Mouse (Mus musculus): ENCODE results near the gene Pdcd4. TPM values are rescaled to one million over a fixed set of nuclear protein-coding genes. Genes with fewer than 3 reads are reported as not detected.
"Not testable (repeated sequence)": the region's sequence is repeated elsewhere in the genome, so short reads cannot be mapped to it uniquely, and the experiment has no call there.

Gene Pdcd4
- total RNA-seq, 2 experiments from 2014 or later, result 32.2 to 44.0 TPM

- no peak for ATAC-seq (replicated peaks; ENCODE audit: low FRiP score, poor library complexity, severe bottlenecking)
These were observed 47.4 kb downstream of the Pdcd4 start for GRCm38 (mm10) chr19:53939467-53939866.

DNA sequence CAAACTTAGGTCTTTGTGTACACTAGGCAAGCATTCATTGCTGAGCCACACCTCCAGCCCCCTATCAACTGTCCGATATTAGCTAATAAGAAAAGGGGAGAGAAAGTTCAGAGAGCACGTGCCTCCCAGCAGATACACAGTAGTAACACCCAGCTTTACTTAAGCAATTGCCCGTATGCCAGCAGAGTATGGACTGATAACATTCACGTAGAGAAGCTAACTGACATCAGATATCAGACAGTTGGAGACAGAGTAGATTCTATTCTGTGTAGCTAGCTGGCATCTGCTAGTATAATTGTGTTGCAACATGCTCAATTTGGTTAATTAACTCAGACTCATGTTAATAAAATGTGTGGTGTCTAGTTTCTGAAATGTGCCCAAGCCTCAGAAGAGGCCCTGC, 49.1 kb downstream of the Pdcd4 start:
- ATAC-seq (replicated peaks; ENCODE audit: low FRiP score, poor library complexity, severe bottlenecking), result no peak

DNA sequence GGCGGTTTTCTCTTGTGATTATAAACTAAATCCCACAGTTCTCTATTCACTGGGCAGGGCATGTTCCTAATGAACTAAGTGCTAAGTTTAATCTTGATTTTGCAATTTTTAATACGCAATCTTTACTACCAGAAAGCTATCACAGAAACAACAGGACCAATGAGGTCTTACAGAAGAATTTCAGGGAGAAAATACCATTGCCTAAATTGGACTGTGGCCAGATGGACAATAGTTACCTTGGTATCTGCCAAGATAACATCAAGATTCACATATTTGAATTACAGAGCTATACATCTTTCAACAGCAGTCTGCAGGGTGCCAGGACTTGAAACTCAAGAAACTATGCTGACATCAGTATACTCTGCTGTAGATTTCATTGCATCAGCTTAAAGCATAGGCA, 50.3 kb downstream of the Pdcd4 start:
- no peak for ATAC-seq (replicated peaks; ENCODE audit: low FRiP score, poor library complexity, severe bottlenecking)

- ATAC-seq (replicated peaks; ENCODE audit: low FRiP score, poor library complexity, severe bottlenecking), result peak; percentile 88
These were observed 52.1 kb downstream of the Pdcd4 start, which contains the start of the genes Shoc2 and Bbip1 for GRCm38 (mm10) chr19:53943802-53944785. Shoc2 (plus strand) TSS chr19:53944306. Bbip1 (minus strand) TSS chr19:53944627.

GRCm38 (mm10) chr19:53944786-53945169, 52.7 kb downstream of the Pdcd4 start:
- ATAC-seq (replicated peaks; ENCODE audit: low FRiP score, poor library complexity, severe bottlenecking), result no peak

- ATAC-seq (replicated peaks; ENCODE audit: low FRiP score, poor library complexity, severe bottlenecking), result peak; percentile 20; the same call in 1 of the 2 replicates
These were observed 53.4 kb downstream of the Pdcd4 start for GRCm38 (mm10) chr19:53945171-53946042.

GRCm38 (mm10) chr19:53957513-53957912, 65.5 kb downstream of the Pdcd4 start:
- peak; percentile 70; the same call in 1 of the 2 replicates for ATAC-seq (replicated peaks; ENCODE audit: low FRiP score, poor library complexity, severe bottlenecking)

DNA sequence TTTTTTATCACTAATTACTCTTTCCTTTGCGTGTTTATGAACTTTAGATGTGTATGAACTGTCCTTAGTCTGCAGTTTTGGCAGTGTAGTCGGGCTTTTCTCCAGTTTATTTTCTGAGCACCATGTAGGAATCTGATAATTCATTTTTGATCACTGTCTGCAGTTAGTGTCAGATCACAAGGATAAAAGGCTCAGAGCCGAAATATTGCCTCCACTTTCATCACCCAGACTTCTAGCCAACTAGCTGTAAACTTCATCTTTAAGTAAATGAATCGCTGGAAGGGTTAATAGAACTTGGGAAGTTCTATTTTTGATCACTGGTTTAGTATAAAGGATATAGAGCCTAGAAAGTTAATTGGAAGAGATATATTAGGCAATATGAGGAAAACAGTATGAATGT, 70.5 kb downstream of the Pdcd4 start:
- no peak for ATAC-seq (replicated peaks; ENCODE audit: low FRiP score, poor library complexity, severe bottlenecking)

GRCm38 (mm10) chr19:53964347-53964746, 72.3 kb downstream of the Pdcd4 start:
- not testable (repeated sequence) for ATAC-seq (replicated peaks; ENCODE audit: low FRiP score, poor library complexity, severe bottlenecking)

DNA sequence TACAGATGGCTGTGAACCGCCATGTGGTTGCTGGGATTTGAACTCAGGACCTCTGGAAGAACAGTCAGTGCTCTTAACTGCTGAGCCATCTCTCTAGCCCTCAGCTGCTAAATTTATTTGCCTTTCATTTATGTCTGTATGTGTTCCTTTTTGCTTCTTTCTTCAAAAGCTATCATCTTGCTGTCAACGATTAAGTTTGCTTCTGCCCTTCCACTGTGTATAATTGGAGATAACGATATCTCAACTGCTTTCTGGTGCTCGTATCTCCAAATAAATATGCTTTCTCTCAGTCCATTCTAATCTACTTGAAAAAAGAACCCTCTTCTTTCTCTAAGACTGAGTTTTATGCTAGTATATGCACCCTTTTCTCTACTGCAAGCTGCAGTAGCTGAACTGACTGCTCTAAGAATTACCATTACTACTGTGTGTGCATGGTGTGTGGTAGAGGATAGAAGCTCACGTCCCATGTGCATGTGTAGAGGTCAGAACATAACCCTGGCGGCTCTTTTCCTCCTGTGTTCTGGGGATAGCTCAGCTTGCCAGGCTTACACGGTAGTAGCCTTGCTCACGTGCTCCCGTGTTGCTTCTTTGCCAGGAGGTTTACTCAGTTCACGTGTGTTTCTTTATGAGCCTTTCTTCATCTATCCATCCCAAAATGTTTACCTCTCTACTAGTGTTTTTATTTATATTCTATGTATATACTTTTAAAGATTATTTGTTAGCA, 73.0 kb downstream of the Pdcd4 start:
- ATAC-seq (replicated peaks; ENCODE audit: low FRiP score, poor library complexity, severe bottlenecking), result peak; percentile 77

DNA sequence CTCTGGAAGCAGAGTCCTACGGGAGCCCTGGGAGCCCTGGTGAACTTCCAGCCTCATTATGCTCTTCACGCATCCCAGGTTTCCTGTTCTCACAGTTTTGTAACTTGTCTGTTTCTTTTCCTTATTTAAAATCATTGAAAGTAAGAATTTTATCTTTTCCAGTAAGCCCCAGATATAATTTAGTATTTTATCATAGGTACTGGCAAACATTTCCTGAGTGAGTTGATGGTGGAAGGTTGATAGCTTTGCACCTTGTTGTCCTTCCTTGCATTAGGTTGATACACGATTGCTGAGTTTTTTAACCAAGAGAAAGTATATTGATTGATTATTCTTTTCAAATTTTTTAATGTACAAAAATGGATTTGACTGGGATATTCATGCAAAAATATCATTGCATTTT, 77.2 kb downstream of the Pdcd4 start:
- ATAC-seq (replicated peaks; ENCODE audit: low FRiP score, poor library complexity, severe bottlenecking), result no peak

GRCm38 (mm10) chr19:53971938-53972337, 79.9 kb downstream of the Pdcd4 start:
- ATAC-seq (replicated peaks; ENCODE audit: low FRiP score, poor library complexity, severe bottlenecking), result no peak

- ATAC-seq (replicated peaks; ENCODE audit: low FRiP score, poor library complexity, severe bottlenecking), result no peak
These were observed 81.6 kb downstream of the Pdcd4 start for GRCm38 (mm10) chr19:53973656-53974055.

Other genes with a start within 250 kb of the Pdcd4 start
- gene Rbm20, start 214.9 kb upstream of the Pdcd4 start, total RNA-seq (2015; ENCODE audit: low replicate concordance), result not detected in 2 replicates
- gene Rbm20, start 214.9 kb upstream of the Pdcd4 start, total RNA-seq (2017; ENCODE audit: low replicate concordance), result 0.61 TPM in 1 of 2 replicates, not detected in the other
- 29.9 and 53.2 TPM in 2 replicates for gene Shoc2, start 52.1 kb downstream of the Pdcd4 start, total RNA-seq (2015; ENCODE audit: low replicate concordance)
- gene Shoc2, start 52.1 kb downstream of the Pdcd4 start, total RNA-seq (2017; ENCODE audit: low replicate concordance), result 31.7 and 40.3 TPM in 2 replicates
- 85.1 and 109 TPM in 2 replicates for gene Bbip1, start 52.4 kb downstream of the Pdcd4 start, total RNA-seq (2015; ENCODE audit: low replicate concordance)
- 41.2 and 69.2 TPM in 2 replicates for gene Bbip1, start 52.4 kb downstream of the Pdcd4 start, total RNA-seq (2017; ENCODE audit: low replicate concordance)
- not detected in 2 replicates for gene Adra2a, start 151.9 kb downstream of the Pdcd4 start, total RNA-seq (2015; ENCODE audit: low replicate concordance)
- gene Adra2a, start 151.9 kb downstream of the Pdcd4 start, total RNA-seq (2017; ENCODE audit: low replicate concordance), result not detected in 2 replicates